In the genomic region with DNA sequence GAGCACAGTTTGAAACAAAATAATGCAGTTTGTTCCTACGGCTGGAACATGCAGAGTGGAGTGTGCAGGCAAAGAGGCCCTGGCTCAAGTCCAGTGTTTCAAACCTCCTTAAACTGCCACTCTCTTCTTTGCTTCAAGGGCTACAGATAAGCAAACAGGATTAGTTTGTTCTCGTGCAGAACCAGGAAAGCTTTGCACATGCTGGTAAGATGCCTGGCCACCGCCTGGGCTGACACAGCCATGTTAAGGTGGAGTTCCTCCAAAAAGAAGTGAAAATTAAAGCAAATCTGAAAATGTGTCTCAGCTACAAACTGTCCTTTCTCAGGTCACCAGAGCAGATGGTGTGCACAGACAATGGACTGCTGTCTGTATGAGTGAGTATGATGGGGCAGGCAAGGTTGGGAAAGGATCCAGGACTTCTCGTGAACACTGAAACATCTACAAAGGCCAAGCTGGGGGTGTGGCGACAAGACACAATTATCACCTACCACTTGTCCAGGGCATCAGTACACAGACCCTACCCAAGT, we compare ENCODE assay signal across 9 mouse cellular contexts.
DNase-seq lines count a peak whose midpoint lies in the region; ATAC-seq lines count a peak whose summit lies in the region.
"Had no signal": no experiment of that assay in that cellular context is flagged by ENCODE, and none has a peak within 500 bp of the region (broad histone marks: within the 10 kb centered on the region; RNA-seq: fewer than 3 reads in every experiment).

No protein-coding gene starts in this region.

- H3K4me1 ChIP-seq in forebrain, embryonic 15.5 days: peaks cover 27% of the 10 kb centered on the region
- H3K4me1 ChIP-seq in hindbrain, embryonic 14.5 days (replicated peaks; ENCODE audit: control insufficient read depth, insufficient read depth, low read length): 0 out of 2 replicates have a peak, but pooled peaks cover 7% of the 10 kb centered on the region
- H3K4me1 ChIP-seq in midbrain, embryonic 12.5 days: peaks cover 23% of the 10 kb centered on the region

- H3K9me3 ChIP-seq in forebrain, embryonic 15.5 days: no peaks in the 10 kb centered on the region
- H3K9me3 ChIP-seq in hindbrain, embryonic 14.5 days (ENCODE audit: control insufficient read depth, low read length): no peaks in the 10 kb centered on the region
- H3K9me3 ChIP-seq in midbrain, embryonic 12.5 days: no peaks in the 10 kb centered on the region

- peak; percentile 72 for DNase-seq in urinary bladder, postnatal 14 days (ENCODE audit: low spot score)
- DNase-seq in urinary bladder, postnatal 10 days (ENCODE audit: low spot score): no peak
- no peak for DNase-seq in hindbrain, embryonic 14.5 days (ENCODE audit: low spot score)
- peak; percentile 18 for DNase-seq in left cerebral cortex, adult 11 months (ENCODE audit: low spot score)
- peak; percentile 5 for DNase-seq in urinary bladder, postnatal 25 days (ENCODE audit: low spot score)

- ATAC-seq in forebrain, embryonic 15.5 days (replicated peaks): peak; percentile 81
- ATAC-seq in hindbrain, embryonic 14.5 days (ENCODE audit: low FRiP score): peak; percentile 27; the same call in 1 of the 2 replicates
- ATAC-seq in midbrain, embryonic 12.5 days (ENCODE audit: low FRiP score, low read depth): peak; percentile 56; the same call in 1 of the 2 replicates
- no peak for ATAC-seq in erythroblast, adult 5-6 weeks (replicated peaks; ENCODE audit: low FRiP score, poor library complexity, severe bottlenecking)
- ATAC-seq: Patski had no signal

- H3K4me2 ChIP-seq in forebrain, embryonic 15.5 days (replicated peaks): peak overlapping the region; percentile 28; the same call in 1 of the 2 replicates
- no peak overlapping the region for H3K4me2 ChIP-seq in hindbrain, embryonic 14.5 days (replicated peaks)
- no peak overlapping the region for H3K4me2 ChIP-seq in midbrain, embryonic 12.5 days (replicated peaks)

- WGBS in forebrain, embryonic 15.5 days: 7% methylated on average over 5 of the region's 5 CpGs
- 43% methylated on average over 5 of the region's 5 CpGs for WGBS in hindbrain, embryonic 14.5 days
- WGBS in midbrain, embryonic 12.5 days: 19% methylated on average over 5 of the region's 5 CpGs

- H3K27ac ChIP-seq in forebrain, embryonic 15.5 days (replicated peaks): peak overlapping the region; percentile 87
- H3K27ac ChIP-seq in hindbrain, embryonic 14.5 days: no peak overlapping the region
- H3K27ac ChIP-seq in midbrain, embryonic 12.5 days (replicated peaks): peak overlapping the region; percentile 58

- H3K27me3 ChIP-seq in forebrain, embryonic 15.5 days: no peaks in the 10 kb centered on the region
- H3K27me3 ChIP-seq in hindbrain, embryonic 14.5 days (ENCODE audit: control insufficient read depth, insufficient read depth, low read length): no peaks in the 10 kb centered on the region
- H3K27me3 ChIP-seq in midbrain, embryonic 12.5 days: peaks cover 11% of the 10 kb centered on the region; the same call in 1 of the 2 replicates
- H3K27me3 ChIP-seq: Patski had no signal

- no peaks in the 10 kb centered on the region for H3K36me3 ChIP-seq in forebrain, embryonic 15.5 days
- H3K36me3 ChIP-seq in hindbrain, embryonic 14.5 days (replicated peaks; ENCODE audit: control insufficient read depth, insufficient read depth): no peaks in the 10 kb centered on the region
- H3K36me3 ChIP-seq in midbrain, embryonic 12.5 days: no peaks in the 10 kb centered on the region

- no peak overlapping the region for H3K9ac ChIP-seq in forebrain, embryonic 15.5 days (replicated peaks)
- H3K9ac ChIP-seq in hindbrain, embryonic 14.5 days: no peak overlapping the region
- no peak overlapping the region for H3K9ac ChIP-seq in midbrain, embryonic 12.5 days (replicated peaks)

- H3K4me3 ChIP-seq in forebrain, embryonic 15.5 days: no peak overlapping the region
- no peak overlapping the region for H3K4me3 ChIP-seq in hindbrain, embryonic 14.5 days (replicated peaks; ENCODE audit: low read length)
- no peak overlapping the region for H3K4me3 ChIP-seq in midbrain, embryonic 12.5 days

Comparison
In these comparisons a context has a peak if more than half of its experiments do, and no peak if none do; other contexts are left out.
1. DNase-seq: peak in urinary bladder, postnatal 14 days (single experiment), left cerebral cortex, adult 11 months (single experiment) and urinary bladder, postnatal 25 days (single experiment); none in urinary bladder, postnatal 10 days (single experiment) and hindbrain, embryonic 14.5 days (single experiment).